Mouse (Mus musculus) heart, postnatal 14 days (tissue): ENCODE results near the gene Myh15. TPM values are rescaled to one million over a fixed set of nuclear protein-coding genes. Genes with fewer than 3 reads are reported as not detected.

Experiments used
- DNase-seq, 2 experiments: peaks; one replicate each; pipeline ENCODE4 v3.0.0; 2021 to 2022
- intact Hi-C: fragments of 180-260 bp; cut with DNase I; formaldehyde crosslinking; loops from one replicate; pipeline ENCODE4 v1.15.1; 2025
- long read RNA-seq, 2 experiments: library from polyadenylated mRNA; stranded (forward); transcript quantifications; one replicate each; pipeline ENCODE4 v2.0.0; 2021
- total RNA-seq, 2 experiments: library from RNA; stranded (reverse); gene quantifications; 2 replicates each; pipeline ENCODE4 v1.2.3; 2021

Myh15 gene
- not detected for total RNA-seq
- long read RNA-seq, experiment 1, result 0 reads
- long read RNA-seq, experiment 2, result 0 reads

DNA sequence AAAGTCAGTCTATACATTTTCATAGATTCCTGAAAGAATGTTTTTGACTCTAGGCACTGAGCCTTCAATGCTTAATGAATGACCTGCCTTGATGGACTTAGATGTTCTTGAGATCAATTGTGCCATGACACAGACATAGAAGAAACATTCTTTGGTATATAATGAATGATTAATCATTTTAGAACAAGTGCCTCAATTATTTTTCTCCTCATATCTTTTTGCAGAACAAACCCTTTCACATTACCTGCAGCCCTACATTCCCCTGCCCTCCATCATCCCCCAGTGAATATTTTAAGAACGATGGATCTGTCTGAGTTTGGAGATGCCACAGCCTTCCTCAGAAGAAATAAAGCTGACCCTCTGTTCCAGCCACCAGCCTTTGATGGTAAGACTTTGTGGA lies at the start of gene Myh15:
Gene Myh15 (plus strand): TSS at position 301 of the 400 bp plus-strand sequence.
- DNase-seq, result no peak
- intact Hi-C loops, result no loop called here

DNA sequence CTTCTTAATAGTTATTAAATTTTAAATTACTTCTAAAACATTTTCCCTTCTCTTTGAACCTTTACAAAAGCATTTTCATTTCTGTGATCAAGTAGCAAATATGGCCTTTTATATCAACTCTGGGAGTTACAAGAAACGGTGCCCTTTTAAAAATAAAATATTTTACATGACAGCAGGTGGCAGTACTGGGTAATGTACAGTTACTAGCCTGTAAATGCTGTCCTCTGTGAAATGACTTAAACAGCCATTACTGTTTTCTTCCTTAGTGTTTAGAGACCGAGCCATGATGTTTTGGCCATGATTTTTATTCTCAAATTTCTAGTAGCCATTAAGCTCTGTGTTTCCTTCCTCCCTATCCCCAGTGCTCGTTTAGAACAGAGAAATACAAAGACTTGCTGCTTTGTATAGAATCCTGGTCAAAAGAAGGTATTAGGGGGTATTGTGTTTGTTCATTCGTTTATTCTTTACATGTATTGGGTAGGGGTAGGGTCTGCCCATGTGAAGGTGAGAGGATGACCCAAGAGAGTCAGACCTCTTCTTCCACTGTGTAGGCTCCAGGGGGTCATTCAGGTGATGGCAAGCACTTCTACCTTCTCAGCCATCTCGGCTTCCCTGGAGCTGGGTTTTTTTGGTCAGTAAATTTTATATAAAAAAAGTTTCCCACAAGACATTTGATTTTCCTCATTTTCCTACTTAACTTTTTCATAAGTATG lies 40.5 kb upstream of the Myh15 start:
- no peak for DNase-seq
- intact Hi-C loops, result loop anchor here (5.0 kb wide), 1 partner anchor 306 kb away; no protein-coding TSS in a partner anchor

DNA sequence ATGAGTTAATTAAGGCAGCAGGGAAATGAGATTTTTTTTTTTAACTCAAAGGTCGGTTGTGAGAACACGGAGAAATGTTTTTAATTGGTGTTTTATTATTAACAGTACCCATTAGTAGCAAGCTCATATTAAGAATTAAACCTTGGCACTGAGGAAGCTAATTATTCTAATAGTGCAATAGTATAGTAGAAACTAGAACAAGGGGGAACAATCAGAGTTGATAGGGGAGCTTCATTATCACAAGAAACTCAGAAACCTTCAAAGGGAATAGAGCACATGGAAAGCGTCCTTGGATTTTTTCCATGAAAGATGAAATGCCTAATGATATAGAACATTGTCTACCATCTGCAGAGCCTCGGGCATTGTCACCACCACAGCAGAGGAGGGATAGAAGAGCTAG lies 21.4 kb upstream of the Myh15 start:
- DNase-seq, result no peak
- intact Hi-C loops, result no loop called here

DNA sequence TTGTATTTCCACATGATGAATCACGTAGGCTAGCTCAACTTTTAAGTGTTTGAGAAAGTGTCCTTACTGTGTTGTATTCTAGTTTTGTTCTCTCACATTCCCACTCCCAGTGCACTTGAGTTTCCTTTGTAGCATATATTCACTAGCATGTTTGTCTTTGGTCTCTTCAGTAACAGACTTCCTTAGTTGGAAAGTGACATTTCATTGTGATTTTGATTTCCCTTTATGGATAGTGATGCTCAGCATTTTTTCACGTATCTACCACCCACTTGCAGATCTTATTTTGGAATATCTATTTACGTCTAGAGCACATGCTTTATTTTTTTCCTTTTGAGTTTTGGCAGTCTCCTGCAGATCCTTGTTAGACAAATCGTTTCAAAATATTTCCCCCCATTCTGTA lies 19.5 kb upstream of the Myh15 start:
- intact Hi-C loops, result no loop called here
- no peak for DNase-seq

DNA sequence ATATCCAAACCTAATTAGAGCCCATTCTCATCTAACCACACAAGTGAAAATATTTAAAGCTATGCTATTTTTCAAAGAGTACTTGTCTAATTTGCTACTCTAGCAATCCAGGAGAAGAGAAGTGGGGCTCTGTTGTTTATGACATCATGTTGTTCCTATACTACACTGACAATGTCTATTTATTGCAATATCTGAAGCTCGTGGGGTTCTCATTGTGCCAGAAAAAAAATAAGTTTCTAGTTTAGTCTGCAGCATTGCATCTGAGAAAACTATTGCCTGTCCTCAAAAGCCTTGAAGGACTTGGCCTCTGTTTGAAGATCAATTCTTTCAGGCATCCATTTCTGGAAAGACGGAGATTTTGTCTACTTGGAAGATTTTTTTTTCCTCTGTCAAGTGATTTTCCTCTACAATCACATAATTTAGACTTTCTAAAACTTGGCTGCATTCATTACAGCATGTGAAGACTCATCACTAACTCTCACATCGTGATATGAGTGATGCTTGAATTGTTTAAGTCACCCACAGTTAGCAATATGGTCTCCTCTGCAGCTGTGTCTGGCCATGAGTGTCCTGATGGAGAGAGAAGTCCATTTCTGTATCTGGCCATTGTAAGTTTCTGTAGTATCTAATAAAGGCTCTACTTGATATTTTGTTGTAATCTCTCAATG lies 16.6 kb upstream of the Myh15 start:
- no peak for DNase-seq
- intact Hi-C loops, result no loop called here

DNA sequence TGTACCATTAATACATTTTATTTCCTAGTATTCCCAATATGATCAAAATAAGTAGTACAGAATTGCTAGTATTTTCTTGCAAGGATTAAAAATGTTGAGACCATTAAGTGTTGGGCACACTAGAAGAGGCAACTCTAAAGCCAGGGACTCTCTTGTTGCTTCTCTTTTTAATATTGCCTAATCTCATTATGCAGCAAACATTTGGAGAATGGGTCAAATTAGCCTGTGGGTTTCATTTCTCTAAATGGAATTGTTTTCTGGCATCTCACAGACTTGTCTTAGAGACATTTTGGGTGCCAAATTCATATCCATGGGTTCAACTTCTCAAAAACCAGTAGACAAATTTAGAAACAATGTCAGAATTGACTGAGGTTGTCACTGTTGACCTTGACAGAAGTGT lies 8.1 kb upstream of the Myh15 start:
- DNase-seq, result no peak
- intact Hi-C loops, result no loop called here

DNA sequence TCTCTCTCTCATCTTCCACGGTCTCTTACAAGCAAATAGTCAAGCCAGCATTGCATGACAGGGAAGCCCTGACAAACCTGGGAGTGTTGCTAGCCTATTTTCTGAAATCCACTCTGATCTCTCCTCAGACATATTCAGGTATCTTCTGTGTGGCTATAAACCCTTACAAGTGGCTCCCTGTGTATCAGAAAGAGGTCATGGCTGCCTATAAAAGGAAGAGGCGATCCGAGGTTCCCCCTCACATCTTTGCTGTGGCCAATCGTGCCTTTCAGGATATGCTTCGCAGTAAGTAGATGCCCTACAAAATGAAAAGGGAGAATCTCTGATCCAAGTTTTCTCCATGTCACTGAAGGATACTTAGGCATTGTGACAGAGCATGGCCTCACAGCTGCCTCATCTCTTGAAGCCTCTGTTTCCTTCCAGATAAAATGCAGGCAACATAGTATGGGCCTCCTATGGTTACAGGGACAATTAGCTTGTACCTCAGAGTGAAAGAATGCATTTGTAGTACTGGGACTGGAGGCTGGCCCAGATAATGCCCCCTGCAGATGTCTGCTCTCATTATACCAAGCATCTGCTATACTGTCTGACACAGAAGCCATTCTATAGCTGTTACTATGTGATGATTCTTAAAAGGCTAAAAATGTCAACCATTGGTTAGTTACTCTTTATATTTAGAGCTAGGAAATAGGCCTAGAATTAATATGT lies 12.1 kb downstream of the Myh15 start:
- no peak for DNase-seq
- intact Hi-C loops, result no loop called here

DNA sequence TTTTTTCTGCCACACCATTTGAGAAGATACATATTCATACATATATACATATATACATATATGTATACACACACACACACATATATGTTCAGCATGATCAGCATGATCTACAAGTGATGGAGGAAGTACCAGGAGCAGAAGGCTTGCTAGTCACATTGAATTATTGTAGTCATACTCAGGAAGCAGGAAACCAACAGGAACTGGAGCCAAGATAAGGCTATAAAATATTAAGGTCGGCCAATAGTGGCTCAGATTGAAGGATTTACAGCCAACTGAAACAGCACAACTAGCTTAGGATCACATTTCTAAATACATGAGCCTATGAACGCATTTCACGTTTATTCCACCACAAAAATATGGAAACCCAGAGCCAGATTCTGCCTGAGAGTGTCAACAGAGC lies 14.0 kb downstream of the Myh15 start:
- intact Hi-C loops, result no loop called here
- no peak for DNase-seq

DNA sequence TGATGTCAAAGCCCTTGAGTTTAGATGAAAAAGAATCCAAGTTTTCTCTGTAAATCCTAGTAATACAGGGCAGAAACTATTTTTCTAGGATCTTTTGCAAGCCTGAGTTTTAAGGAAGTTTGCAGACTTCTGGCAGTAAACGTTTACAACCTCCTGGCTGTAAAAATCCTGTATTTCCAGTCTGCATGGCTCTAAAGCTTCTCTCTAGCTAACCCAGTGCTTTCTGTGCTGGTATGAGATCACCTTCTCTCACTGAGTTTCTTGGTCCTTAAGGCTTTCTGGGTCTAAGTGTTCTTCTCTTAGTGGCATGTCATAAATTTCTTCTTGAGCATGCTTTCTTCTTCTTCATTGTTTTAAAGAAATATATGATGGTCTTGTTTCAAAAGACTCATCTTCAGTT lies 70.7 kb downstream of the Myh15 start:
- intact Hi-C loops, result no loop called here
- DNase-seq, result no peak

DNA sequence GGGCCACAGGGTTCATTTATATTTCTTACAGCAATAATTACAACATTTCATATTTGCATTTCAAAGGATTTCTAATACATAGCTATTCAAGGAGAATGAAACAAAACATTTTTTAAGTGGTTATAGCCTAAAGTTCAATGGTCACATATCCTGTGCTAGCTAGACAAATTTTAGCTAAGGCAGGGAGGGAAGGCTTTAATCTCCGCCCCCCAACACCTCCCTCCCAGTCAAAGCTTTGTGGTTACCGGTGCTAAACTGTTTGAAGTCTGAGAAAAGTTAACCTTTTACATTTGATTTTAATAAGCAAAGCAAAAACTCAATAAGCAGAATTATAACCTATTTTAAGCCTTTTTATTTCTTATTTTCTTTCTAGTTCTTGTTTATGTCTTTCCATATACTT lies 98.9 kb downstream of the Myh15 start:
- intact Hi-C loops, result no loop called here
- no peak for DNase-seq

DNA sequence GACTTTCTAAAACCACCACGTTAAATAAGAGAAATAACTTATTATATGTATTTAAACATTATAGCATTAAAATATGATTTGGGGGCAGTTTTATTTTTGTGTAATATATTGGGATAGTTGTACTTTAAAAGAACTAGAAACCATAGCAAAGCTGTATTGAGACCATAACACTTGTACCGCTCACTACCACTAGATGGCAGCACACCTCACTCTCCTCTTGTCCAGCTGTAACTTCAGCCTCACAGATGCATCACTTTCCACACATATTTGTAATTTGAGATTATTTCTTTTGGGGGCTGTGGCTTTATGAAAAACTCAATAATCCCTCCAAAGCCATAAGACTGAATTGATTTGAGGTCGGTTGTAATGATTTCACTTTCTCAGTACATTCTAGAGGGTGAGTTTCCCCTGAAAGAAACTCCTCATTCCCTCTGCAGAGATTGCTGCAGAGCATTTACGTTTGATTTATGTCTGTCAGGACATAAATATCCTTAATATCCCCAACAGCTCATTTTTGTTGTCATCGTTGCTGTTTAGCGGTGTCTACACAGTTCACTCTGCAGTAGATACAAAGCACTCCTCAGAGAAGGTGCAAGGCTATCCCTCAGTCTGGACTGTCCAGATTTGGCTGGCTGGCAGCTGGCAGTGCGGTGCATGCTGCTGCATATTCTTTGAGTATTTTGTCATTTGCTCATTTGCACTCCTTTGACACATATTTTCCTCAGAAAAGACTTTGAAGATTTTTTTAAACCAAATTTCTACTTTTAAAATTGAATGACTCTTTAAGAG lies 107.3 kb downstream of the Myh15 start:
- intact Hi-C loops, result loop anchor here (5.0 to 10.0 kb wide), 2 partner anchors 158 to 1570 kb away; no protein-coding TSS in a partner anchor
- DNase-seq, result peak; percentile 49 to 67

DNA sequence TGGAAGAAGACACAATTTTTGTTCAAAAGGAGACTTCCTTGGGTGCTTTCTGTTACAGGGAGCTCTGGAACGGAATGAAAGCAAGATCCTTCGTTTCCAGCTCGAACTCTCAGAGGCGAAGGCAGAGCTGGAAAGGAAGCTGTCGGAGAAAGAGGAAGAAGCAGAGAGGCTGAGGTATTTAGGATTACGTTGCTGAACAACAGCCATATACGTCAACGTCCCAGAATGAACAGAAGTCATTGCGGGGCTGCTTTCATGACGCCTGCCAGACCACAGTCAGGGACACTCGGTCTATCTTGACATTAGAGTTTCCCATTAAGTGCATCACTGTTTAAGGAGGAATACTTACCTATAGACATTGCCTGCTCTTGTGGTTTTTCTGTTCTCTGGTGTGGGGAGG lies 108.4 kb downstream of the Myh15 start:
- intact Hi-C loops, result loop anchor here (10.0 kb wide), 1 partner anchor 1569 kb away; no protein-coding TSS in a partner anchor
- no peak for DNase-seq

DNA sequence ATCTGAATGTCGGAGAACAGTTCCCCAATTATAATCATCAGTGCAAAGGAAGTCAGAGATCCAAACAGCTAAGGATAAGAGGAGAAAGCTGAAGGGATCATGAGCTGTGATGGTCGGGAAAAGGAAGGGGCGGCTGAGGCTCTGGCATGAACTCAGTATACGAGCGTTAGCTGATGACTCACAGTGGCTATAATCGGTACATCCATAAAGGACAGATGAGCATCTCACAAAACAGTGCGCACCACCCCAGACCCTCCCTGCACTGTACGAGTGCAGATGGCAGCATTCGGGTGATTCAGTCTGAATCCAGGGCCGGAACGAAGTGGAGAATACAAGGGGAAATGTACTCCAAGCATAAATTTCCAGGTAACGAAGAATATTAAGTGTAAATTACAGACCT lies 110.0 kb downstream of the Myh15 start:
- intact Hi-C loops, result loop anchor here (10.0 kb wide), 1 partner anchor 1567 kb away; no protein-coding TSS in a partner anchor
- DNase-seq, result no peak

DNA sequence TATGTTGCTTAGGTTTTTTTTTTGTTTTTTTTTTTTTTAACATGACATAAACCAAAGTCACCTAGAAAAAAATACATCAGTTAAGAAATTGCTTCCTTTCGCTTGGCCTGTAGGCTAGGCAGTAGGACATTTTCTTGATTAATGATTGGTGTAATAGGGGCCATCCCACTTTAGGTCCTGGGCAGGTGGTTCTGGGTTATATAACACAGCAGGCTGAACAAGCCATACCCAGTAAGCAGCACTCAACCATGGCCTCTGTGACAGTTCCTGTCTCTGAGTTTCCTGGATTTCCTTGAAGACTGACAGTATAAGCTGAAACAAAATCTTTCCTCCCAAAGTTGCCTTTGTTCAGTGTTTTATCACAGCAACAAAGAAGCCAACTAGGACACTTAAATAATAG lies 117.8 kb downstream of the Myh15 start:
- intact Hi-C loops, result no loop called here

DNA sequence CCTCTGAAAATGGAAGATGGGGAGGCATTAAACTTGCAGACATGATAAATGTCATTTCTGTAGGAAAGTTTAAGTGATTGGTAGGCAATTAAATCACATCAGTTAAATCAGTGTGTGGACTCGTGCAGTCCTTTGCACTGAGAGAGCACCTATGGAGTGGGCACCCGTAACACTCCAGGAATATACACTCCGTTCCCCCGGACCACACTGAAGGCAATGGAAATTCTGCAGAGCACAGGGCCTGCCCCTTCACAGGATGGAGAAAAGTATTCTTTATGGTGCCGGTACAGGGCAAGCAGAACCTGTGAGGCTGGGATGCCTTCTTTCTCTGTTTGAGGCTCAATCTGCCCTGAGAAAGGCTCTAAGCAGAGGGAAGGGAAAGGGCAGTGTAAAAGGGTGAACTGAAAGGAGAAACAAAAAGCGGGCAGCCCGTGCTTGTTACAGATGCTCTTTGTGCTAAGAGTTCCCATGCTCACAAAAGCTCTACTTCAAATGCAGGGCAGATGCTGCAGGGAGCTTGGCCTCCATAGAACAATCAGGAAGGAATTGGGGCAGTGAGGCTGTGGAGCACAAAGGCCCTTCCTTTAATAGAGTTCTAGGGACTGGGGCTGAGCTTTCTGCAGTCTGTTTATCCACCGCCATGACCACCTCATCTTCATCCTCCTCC lies 118.6 kb downstream of the Myh15 start:
- intact Hi-C loops, result no loop called here
- DNase-seq, result no peak

More for the DNA sequence above, 117.8 kb downstream of the Myh15 start:
- no peak for DNase-seq

DNA sequence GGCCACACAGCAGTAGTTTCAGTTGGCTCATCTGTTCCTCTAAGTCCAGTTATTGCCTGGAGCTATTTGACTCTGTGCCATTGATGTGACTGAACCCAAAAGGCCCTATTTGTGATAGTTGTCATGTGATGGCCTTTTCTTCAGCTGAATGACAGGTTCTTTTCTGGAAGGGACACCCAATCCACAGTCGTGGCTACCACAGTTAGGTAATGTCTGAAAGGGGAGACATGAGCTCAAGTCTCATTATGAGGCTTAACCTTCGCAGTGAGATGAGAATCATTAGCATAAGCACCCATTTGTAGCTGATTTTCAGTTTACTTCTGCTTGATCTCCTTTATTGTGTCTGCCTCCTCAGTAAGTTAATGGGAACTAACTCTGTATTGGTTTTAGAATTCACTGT lies 136.2 kb downstream of the Myh15 start:
- DNase-seq, result no peak
- intact Hi-C loops, result no loop called here

DNA sequence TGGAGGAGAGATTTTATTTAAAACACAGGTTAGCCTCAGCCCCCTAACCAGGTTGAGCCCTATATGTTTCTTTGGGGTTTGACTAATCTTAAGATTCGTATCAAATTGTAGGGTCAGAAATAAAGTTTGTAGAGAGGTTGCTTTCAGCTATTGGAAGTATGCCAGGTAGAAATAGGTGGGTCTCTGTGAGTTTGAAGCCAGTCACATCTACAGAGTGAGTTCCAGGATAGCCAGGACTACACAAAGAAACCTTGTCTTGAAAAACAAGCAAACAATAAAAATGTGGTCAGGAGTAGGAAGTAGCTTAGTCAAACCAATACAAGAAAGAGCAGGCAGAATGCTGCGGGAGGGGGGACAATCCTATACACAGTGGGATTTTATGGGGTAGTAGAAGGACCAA lies 136.7 kb downstream of the Myh15 start:
- intact Hi-C loops, result no loop called here
- DNase-seq, result no peak

DNA sequence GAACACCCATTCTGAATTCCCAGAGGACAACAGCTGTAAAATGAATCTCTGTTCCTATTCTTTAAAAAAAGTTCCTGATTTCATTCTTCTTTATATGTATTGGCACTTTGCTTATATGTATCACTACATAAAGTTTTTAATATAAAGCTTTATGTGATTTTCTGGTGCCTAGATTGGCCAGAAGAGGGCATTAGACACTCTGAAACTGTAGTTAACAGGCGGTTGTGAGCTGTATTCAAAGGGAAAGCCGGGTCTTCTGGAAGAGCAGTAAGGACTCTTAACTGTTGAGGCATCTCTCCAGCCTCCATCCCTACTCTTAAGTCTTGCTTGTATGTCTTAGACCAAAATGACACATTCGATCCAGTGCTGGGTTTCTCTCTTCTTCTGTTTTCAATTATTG lies 139.0 kb downstream of the Myh15 start:
- DNase-seq, result no peak

DNA sequence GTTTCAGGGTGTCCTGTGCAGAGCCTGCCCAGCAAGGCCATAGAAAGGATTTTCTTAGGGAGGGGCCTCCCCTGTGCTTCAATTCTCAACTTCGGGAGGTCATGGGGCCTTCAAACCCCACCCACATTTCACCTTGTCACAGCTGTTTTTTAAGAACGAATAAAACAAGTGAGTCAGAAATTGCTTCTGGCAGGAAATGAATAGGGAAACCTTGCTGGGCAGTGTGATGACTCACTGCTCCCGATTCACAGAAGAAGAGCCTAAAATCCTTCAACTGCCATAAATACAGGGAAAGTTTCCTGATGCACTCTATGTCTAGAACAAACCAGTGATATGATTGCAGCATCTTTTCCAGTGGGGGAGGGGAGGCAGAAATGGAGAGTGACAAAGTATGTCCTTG lies 140.7 kb downstream of the Myh15 start:
- DNase-seq, result no peak
- intact Hi-C loops, result no loop called here

More for the DNA sequence above, 139.0 kb downstream of the Myh15 start:
- intact Hi-C loops, result no loop called here

DNA sequence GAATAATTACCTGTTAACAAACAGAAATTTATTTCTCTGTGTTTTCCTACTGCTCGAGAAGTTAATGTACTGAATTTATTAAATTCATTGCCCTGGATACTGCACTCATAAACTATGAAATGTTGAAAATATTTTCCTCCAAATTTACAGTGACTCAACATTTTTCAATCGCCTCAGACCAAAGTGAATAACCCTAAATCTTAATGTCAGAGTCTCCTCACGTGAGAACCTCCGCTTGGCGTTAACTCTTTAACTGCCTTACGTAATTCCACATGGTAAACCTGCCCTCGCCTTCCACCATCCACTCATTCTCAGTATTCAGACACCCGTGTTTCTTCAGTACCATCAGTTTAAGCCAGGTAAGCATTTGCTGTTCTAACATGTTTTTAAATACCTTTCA lies 166.4 kb downstream of the Myh15 start:
- DNase-seq, result no peak
- intact Hi-C loops, result no loop called here
